Mouse (Mus musculus) lung, embryonic 14.5 days (tissue): ENCODE measurements around the gene Gpatch2. TPM values are rescaled to one million over a fixed set of nuclear protein-coding genes. Genes with fewer than 3 reads are reported as not detected.

Source experiments
- ATAC-seq: fragments of 200-750 bp; cut with Nextera tagmentation; 2 replicates; pipeline ENCODE4 v1.8.0; 2017; ENCODE audit warnings: mild to moderate bottlenecking, moderate TSS enrichment, moderate library complexity; ENCODE audit not compliant: insufficient read depth
- DNase-seq: peaks from one replicate; pipeline ENCODE4 v3.0.0-alpha.2; 2015
- H3K27ac ChIP-seq: fragments of 300-500 bp; sonication (generic); 2 replicates; pipeline ENCODE4 v1.5.1; 2014; ENCODE audit warnings: low read depth, mild to moderate bottlenecking, moderate library complexity
- H3K27me3 ChIP-seq: fragments of 300-500 bp; sonication (generic); 2 replicates; pipeline ENCODE4 v1.6.1; 2014; ENCODE audit warnings: low read length, control low read depth; ENCODE audit not compliant: insufficient read depth
- H3K36me3 ChIP-seq: fragments of 300-500 bp; sonication (generic); 2 replicates; pipeline ENCODE4 v1.6.1; 2014; ENCODE audit warnings: control low read depth; ENCODE audit not compliant: insufficient read depth
- H3K4me1 ChIP-seq: fragments of 300-500 bp; sonication (generic); 2 replicates; pipeline ENCODE4 v1.6.1; 2014; ENCODE audit warnings: antibody characterized with exemption, control low read depth; ENCODE audit not compliant: insufficient read depth
- H3K4me2 ChIP-seq: fragments of 300-500 bp; sonication (generic); 2 replicates; pipeline ENCODE4 v1.6.1; 2014; ENCODE audit warnings: mild to moderate bottlenecking
- H3K4me3 ChIP-seq: fragments of 300-500 bp; sonication (generic); 2 replicates; pipeline ENCODE4 v1.5.1; 2014; ENCODE audit warnings: low read depth, low read length
- H3K9ac ChIP-seq: fragments of 300-500 bp; sonication (generic); 2 replicates; pipeline ENCODE4 v1.6.1; 2014
- H3K9me3 ChIP-seq: fragments of 300-500 bp; sonication (generic); 2 replicates; pipeline ENCODE4 v1.6.1; 2016; ENCODE audit warnings: low read depth, low read length, control low read depth
- CTCF ChIP-seq: IDR thresholded peaks from 2 replicates; pipeline ENCODE4 v1.5.1; 2016; ENCODE audit warnings: antibody characterized with exemption, low read depth
- WGBS: fragments of 180-500 bp; shearing (Covaris S2); extraction: QIAGEN DNeasy Blood & Tissue Kit; methylation state at CpG from one replicate; pipeline ENCODE4 v1.1.7; 2014; 5-methylcytosine and 5-hydroxymethylcytosine counted together
- polyA plus RNA-seq: library from polyadenylated mRNA; unstranded; fragments of >200 nt; fragmentation: Nextera tagmentation; extraction: Ambion mirVana; gene quantifications from 2 replicates; pipeline ENCODE4 v1.2.1, GENCODE M21; 2014

Gene Gpatch2
- polyA plus RNA-seq, 1 experiment from 2014 or later, result 20.2 TPM

- DNase-seq, result no peak
- Histone ChIP-seq H3K27ac (no peak overlapping the region), H3K9me3 (no peaks in the 10 kb centered on the region), H3K4me1 (no peaks in the 10 kb centered on the region), H3K27me3 (no peaks in the 10 kb centered on the region), H3K4me3 (no peak overlapping the region), H3K4me2 (no peak overlapping the region), H3K9ac (no peak overlapping the region), H3K36me3 (no peaks in the 10 kb centered on the region)
- 84% methylated on average over 5 of the region's 5 CpGs for WGBS
- TF ChIP-seq CTCF, result no peak
- ATAC-seq, result no peak
These were observed 147.2 kb downstream of the Gpatch2 start for GRCm38 (mm10) chr1:187362536-187362935.

- no peak for TF ChIP-seq CTCF
- no peak overlapping the region for H3K27ac ChIP-seq
- H3K36me3 ChIP-seq, result no peaks in the 10 kb centered on the region
- no peaks in the 10 kb centered on the region for H3K27me3 ChIP-seq
- no peak for DNase-seq
- H3K4me1 ChIP-seq, result no peaks in the 10 kb centered on the region
- no peak for ATAC-seq
- no peak overlapping the region for H3K4me3 ChIP-seq
- H3K9me3 ChIP-seq, result no peaks in the 10 kb centered on the region
- H3K4me2 ChIP-seq, result no peak overlapping the region
- 84% methylated on average over 3 of the region's 3 CpGs for WGBS
- H3K9ac ChIP-seq, result no peak overlapping the region
These were observed 150.1 kb downstream of the Gpatch2 start for GRCm38 (mm10) chr1:187365424-187365823.

GRCm38 (mm10) chr1:187366806-187367205 is 151.5 kb downstream of the Gpatch2 start:
- H3K4me3 ChIP-seq, result no peak overlapping the region
- H3K9ac ChIP-seq, result no peak overlapping the region
- WGBS, result 49% methylated on average over 2 of the region's 2 CpGs
- no peaks in the 10 kb centered on the region for H3K4me1 ChIP-seq
- ATAC-seq, result no peak
- H3K36me3 ChIP-seq, result no peaks in the 10 kb centered on the region
- DNase-seq, result no peak
- H3K27ac ChIP-seq, result no peak overlapping the region
- H3K27me3 ChIP-seq, result no peaks in the 10 kb centered on the region
- H3K9me3 ChIP-seq, result no peaks in the 10 kb centered on the region
- H3K4me2 ChIP-seq, result no peak overlapping the region
- 0 out of 2 replicates have a peak, but pooled peaks have one; percentile 17 for TF ChIP-seq CTCF

- no peaks in the 10 kb centered on the region for H3K9me3 ChIP-seq
- H3K4me2 ChIP-seq, result no peak overlapping the region
- H3K27me3 ChIP-seq, result no peaks in the 10 kb centered on the region
- no peak overlapping the region for H3K27ac ChIP-seq
- ATAC-seq, result no peak
- no peak overlapping the region for H3K4me3 ChIP-seq
- H3K4me1 ChIP-seq, result no peaks in the 10 kb centered on the region
- no peak for DNase-seq
- WGBS, result 74% methylated on average over 2 of the region's 2 CpGs
- no peaks in the 10 kb centered on the region for H3K36me3 ChIP-seq
- no peak overlapping the region for H3K9ac ChIP-seq
- no peak for TF ChIP-seq CTCF
These were observed 153.7 kb downstream of the Gpatch2 start for GRCm38 (mm10) chr1:187369049-187369448.

- Histone ChIP-seq H3K27me3 (no peaks in the 10 kb centered on the region), H3K4me1 (no peaks in the 10 kb centered on the region), H3K4me3 (no peak overlapping the region), H3K9ac (no peak overlapping the region), H3K4me2 (no peak overlapping the region), H3K27ac (no peak overlapping the region), H3K36me3 (no peaks in the 10 kb centered on the region), H3K9me3 (no peaks in the 10 kb centered on the region)
- WGBS, result 46% methylated on average over 6 of the region's 6 CpGs
- ATAC-seq (no peak), DNase-seq (no peak)
- TF ChIP-seq CTCF, result no peak
These were observed 158.2 kb downstream of the Gpatch2 start for GRCm38 (mm10) chr1:187373506-187373905.

GRCm38 (mm10) chr1:187374418-187374817 is 159.1 kb downstream of the Gpatch2 start:
- no peaks in the 10 kb centered on the region for H3K27me3 ChIP-seq
- no peak overlapping the region for H3K4me2 ChIP-seq
- TF ChIP-seq CTCF, result no peak
- H3K27ac ChIP-seq, result no peak overlapping the region
- WGBS, result 91% methylated on average over 4 of the region's 4 CpGs
- no peaks in the 10 kb centered on the region for H3K9me3 ChIP-seq
- H3K4me1 ChIP-seq, result no peaks in the 10 kb centered on the region
- H3K4me3 ChIP-seq, result no peak overlapping the region
- ATAC-seq (no peak), DNase-seq (no peak)
- no peak overlapping the region for H3K9ac ChIP-seq
- no peaks in the 10 kb centered on the region for H3K36me3 ChIP-seq

GRCm38 (mm10) chr1:187376946-187377671 is 161.8 kb downstream of the Gpatch2 start:
- ATAC-seq, result no peak
- no peak for DNase-seq

More at GRCm38 (mm10) chr1:187376946-187377671, 161.8 kb downstream of the Gpatch2 start:
- no peaks in the 10 kb centered on the region for H3K36me3 ChIP-seq
- no peaks in the 10 kb centered on the region for H3K9me3 ChIP-seq
- H3K4me2 ChIP-seq, result no peak overlapping the region
- no peaks in the 10 kb centered on the region for H3K27me3 ChIP-seq
- no peak overlapping the region for H3K27ac ChIP-seq
- no peaks in the 10 kb centered on the region for H3K4me1 ChIP-seq
- WGBS, result 70% methylated on average over 11 of the region's 11 CpGs
- no peak for TF ChIP-seq CTCF
- H3K9ac ChIP-seq, result no peak overlapping the region
- H3K4me3 ChIP-seq, result no peak overlapping the region
